Mouse (Mus musculus): Measurements from ENCODE around the gene Ubap2. TPM values are rescaled to one million over a fixed set of nuclear protein-coding genes. Genes with fewer than 3 reads are reported as not detected.

The Ubap2 gene
- polyA plus RNA-seq, 1 experiment from 2014 or later = 50.2 TPM

GRCm38 (mm10) chr4:41158251-41158650 is 116.7 kb downstream of the Ubap2 start:
- Histone ChIP-seq H3K27me3 (ENCODE audit: control insufficient read depth, insufficient read depth, low read length) (no peaks in the 10 kb centered on the region), H3K4me2 (replicated peaks) (no peak overlapping the region), H3K4me1 (replicated peaks; ENCODE audit: control insufficient read depth, insufficient read depth, low read length) (no peaks in the 10 kb centered on the region), H3K9me3 (ENCODE audit: control insufficient read depth, low read length) (no peaks in the 10 kb centered on the region), H3K4me3 (replicated peaks; ENCODE audit: low read length) (no peak overlapping the region), H3K9ac (no peak overlapping the region), H3K27ac (no peak overlapping the region), H3K36me3 (replicated peaks; ENCODE audit: control insufficient read depth, insufficient read depth) (no peaks in the 10 kb centered on the region; the same call in 1 of the 2 replicates)
- no peak for DNase-seq (ENCODE audit: low spot score)
- 100% methylated on average over 1 of the region's 1 CpGs for WGBS
- ATAC-seq (ENCODE audit: low FRiP score) = no peak

GRCm38 (mm10) chr4:41156961-41157360 is 118.0 kb downstream of the Ubap2 start:
- Histone ChIP-seq H3K4me1 (replicated peaks; ENCODE audit: control insufficient read depth, insufficient read depth, low read length) (no peaks in the 10 kb centered on the region), H3K36me3 (replicated peaks; ENCODE audit: control insufficient read depth, insufficient read depth) (no peaks in the 10 kb centered on the region; the same call in 1 of the 2 replicates), H3K9ac (no peak overlapping the region), H3K9me3 (ENCODE audit: control insufficient read depth, low read length) (no peaks in the 10 kb centered on the region), H3K27me3 (ENCODE audit: control insufficient read depth, insufficient read depth, low read length) (no peaks in the 10 kb centered on the region), H3K4me2 (replicated peaks) (no peak overlapping the region), H3K27ac (no peak overlapping the region), H3K4me3 (replicated peaks; ENCODE audit: low read length) (no peak overlapping the region)
- DNase-seq (ENCODE audit: low spot score) = no peak
- no peak for ATAC-seq (ENCODE audit: low FRiP score)
- 86% methylated on average over 9 of the region's 9 CpGs for WGBS

- no peaks in the 10 kb centered on the region for H3K36me3 ChIP-seq (replicated peaks; ENCODE audit: control insufficient read depth, insufficient read depth)
- no peak overlapping the region for H3K9ac ChIP-seq
- H3K4me3 ChIP-seq (replicated peaks; ENCODE audit: low read length) = no peak overlapping the region
- DNase-seq (ENCODE audit: low spot score) = no peak
- H3K4me2 ChIP-seq (replicated peaks) = no peak overlapping the region
- H3K9me3 ChIP-seq (ENCODE audit: control insufficient read depth, low read length) = no peaks in the 10 kb centered on the region
- H3K27me3 ChIP-seq (ENCODE audit: control insufficient read depth, insufficient read depth, low read length) = no peaks in the 10 kb centered on the region
- no peak overlapping the region for H3K27ac ChIP-seq
- 83% methylated on average over 3 of the region's 3 CpGs for WGBS
- ATAC-seq (ENCODE audit: low FRiP score) = no peak
- H3K4me1 ChIP-seq (replicated peaks; ENCODE audit: control insufficient read depth, insufficient read depth, low read length) = no peaks in the 10 kb centered on the region
Measured at GRCm38 (mm10) chr4:41153146-41153545, 121.8 kb downstream of the Ubap2 start.

GRCm38 (mm10) chr4:41151186-41151585 is 123.8 kb downstream of the Ubap2 start:
- no peak overlapping the region for H3K9ac ChIP-seq

GRCm38 (mm10) chr4:41149891-41150290 is 125.1 kb downstream of the Ubap2 start:
- Histone ChIP-seq H3K36me3 (replicated peaks; ENCODE audit: control insufficient read depth, insufficient read depth) (no peaks in the 10 kb centered on the region), H3K4me2 (replicated peaks) (no peak overlapping the region), H3K9me3 (ENCODE audit: control insufficient read depth, low read length) (no peaks in the 10 kb centered on the region), H3K4me3 (replicated peaks; ENCODE audit: low read length) (no peak overlapping the region), H3K27me3 (ENCODE audit: control insufficient read depth, insufficient read depth, low read length) (no peaks in the 10 kb centered on the region), H3K4me1 (replicated peaks; ENCODE audit: control insufficient read depth, insufficient read depth, low read length) (no peaks in the 10 kb centered on the region), H3K27ac (no peak overlapping the region), H3K9ac (no peak overlapping the region)
- ATAC-seq (ENCODE audit: low FRiP score) = no peak
- no peak for DNase-seq (ENCODE audit: low spot score)
- 77% methylated on average over 3 of the region's 3 CpGs for WGBS

More at GRCm38 (mm10) chr4:41151186-41151585, 123.8 kb downstream of the Ubap2 start:
- no peaks in the 10 kb centered on the region for H3K36me3 ChIP-seq (replicated peaks; ENCODE audit: control insufficient read depth, insufficient read depth)
- DNase-seq (ENCODE audit: low spot score) (no peak), ATAC-seq (ENCODE audit: low FRiP score) (no peak)
- H3K4me1 ChIP-seq (replicated peaks; ENCODE audit: control insufficient read depth, insufficient read depth, low read length) = no peaks in the 10 kb centered on the region
- no peak overlapping the region for H3K4me2 ChIP-seq (replicated peaks)
- H3K27me3 ChIP-seq (ENCODE audit: control insufficient read depth, insufficient read depth, low read length) = no peaks in the 10 kb centered on the region
- no peaks in the 10 kb centered on the region for H3K9me3 ChIP-seq (ENCODE audit: control insufficient read depth, low read length)
- no peak overlapping the region for H3K4me3 ChIP-seq (replicated peaks; ENCODE audit: low read length)
- WGBS = 96% methylated on average over 7 of the region's 7 CpGs
- H3K27ac ChIP-seq = no peak overlapping the region

Other genes with a start within 250 kb of the Ubap2 start
- not detected in 2 replicates for gene Aqp7, start 227.0 kb downstream of the Ubap2 start, polyA plus RNA-seq (2014; fragmentation: Nextera tagmentation; extraction: Ambion mirVana)
- gene Aqp3, start 177.0 kb downstream of the Ubap2 start, polyA plus RNA-seq (2014; fragmentation: Nextera tagmentation; extraction: Ambion mirVana) = 0.17 TPM in 1 of 2 replicates, not detected in the other
- gene Nol6, start 150.7 kb downstream of the Ubap2 start, polyA plus RNA-seq (2014; fragmentation: Nextera tagmentation; extraction: Ambion mirVana) = 38.4 and 41.5 TPM in 2 replicates
- gene Ube2r2, start 139.4 kb downstream of the Ubap2 start, polyA plus RNA-seq (2014; fragmentation: Nextera tagmentation; extraction: Ambion mirVana) = 68.5 and 68.7 TPM in 2 replicates
- 55.7 and 63.8 TPM in 2 replicates for gene Dcaf12, start 39.7 kb upstream of the Ubap2 start, polyA plus RNA-seq (2014; fragmentation: Nextera tagmentation; extraction: Ambion mirVana)
- gene Ubap1, start 73.9 kb upstream of the Ubap2 start, polyA plus RNA-seq (2014; fragmentation: Nextera tagmentation; extraction: Ambion mirVana) = 64.1 and 68.7 TPM in 2 replicates
- 2.3 and 3.4 TPM in 2 replicates for gene Kif24, start 189.7 kb upstream of the Ubap2 start, polyA plus RNA-seq (2014; fragmentation: Nextera tagmentation; extraction: Ambion mirVana)
- gene Nudt2, start 190.0 kb upstream of the Ubap2 start, polyA plus RNA-seq (2014; fragmentation: Nextera tagmentation; extraction: Ambion mirVana) = 72.5 and 82.6 TPM in 2 replicates
- 10.3 and 12.4 TPM in 2 replicates for gene AI464131, start 227.9 kb upstream of the Ubap2 start, polyA plus RNA-seq (2014; fragmentation: Nextera tagmentation; extraction: Ambion mirVana)
- 19.5 and 24.2 TPM in 2 replicates for gene 1110017D15Rik, start 242.2 kb upstream of the Ubap2 start, polyA plus RNA-seq (2014; fragmentation: Nextera tagmentation; extraction: Ambion mirVana)